Mouse (Mus musculus): ENCODE measurements around the gene Ndufaf4. TPM values are rescaled to one million over a fixed set of nuclear protein-coding genes. Genes with fewer than 3 reads are reported as not detected.

The Ndufaf4 gene
- polyA plus RNA-seq, 1 experiment from 2014 or later, result 65.2 TPM

DNA sequence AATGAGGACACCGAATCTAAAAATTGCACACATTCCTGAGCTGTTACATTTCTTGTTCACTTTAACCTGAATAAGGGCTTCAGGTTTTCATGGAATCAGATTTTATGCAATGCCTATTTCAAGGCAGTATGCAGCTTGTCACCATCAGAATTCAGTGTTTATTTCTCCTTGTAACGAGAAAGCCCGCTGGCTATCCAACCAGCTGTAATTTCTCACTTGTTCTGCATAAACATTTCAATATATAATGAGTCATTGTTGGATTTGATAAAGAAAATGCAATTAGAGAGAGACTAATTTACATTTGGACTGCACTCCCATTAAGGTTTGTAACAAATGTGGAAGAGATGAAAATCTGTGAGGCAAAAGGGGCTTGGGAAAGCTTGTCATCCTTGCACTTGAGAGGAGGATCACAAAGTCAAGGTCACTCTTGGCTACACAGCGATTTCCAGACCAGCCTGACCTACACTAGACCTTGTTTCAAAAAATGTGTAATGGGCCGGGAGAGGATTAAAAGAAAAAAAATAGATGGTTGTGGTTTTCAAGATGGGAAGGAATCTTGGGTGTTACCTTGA, 22.2 kb downstream of the Ndufaf4 start:
- no peaks in the 10 kb centered on the region for H3K9me3 ChIP-seq
- H3K27me3 ChIP-seq (ENCODE audit: poor library complexity, severe bottlenecking), result no peaks in the 10 kb centered on the region
- H3K4me1 ChIP-seq, result peaks cover 4% of the 10 kb centered on the region; the same call in 1 of the 2 replicates
- H3K27ac ChIP-seq, result no peak overlapping the region
- no peak overlapping the region for H3K4me3 ChIP-seq
- WGBS, result 85% methylated on average over 5 of the region's 5 CpGs
- DNase-seq (ENCODE audit: extremely low spot score, low spot score), result no peak
- H3K36me3 ChIP-seq (replicated peaks), result no peaks in the 10 kb centered on the region

DNA sequence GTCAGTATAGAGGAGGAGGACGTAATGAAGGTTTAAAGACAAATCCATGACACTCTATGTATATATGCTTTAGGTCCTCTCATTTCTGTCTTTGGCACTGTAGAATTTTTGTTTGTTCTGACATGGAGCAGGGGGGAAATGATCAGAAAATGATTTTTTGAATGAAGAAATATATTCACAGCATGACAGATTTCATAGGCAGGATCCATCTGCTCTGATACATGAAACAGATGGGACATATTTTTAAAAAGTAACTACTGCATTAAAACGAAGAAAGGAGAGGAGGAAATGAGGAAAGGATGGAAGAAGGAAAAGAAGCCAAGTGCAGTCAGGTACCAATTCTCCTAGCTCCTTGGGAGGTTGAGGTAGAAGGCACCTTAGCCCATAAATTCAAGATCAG, 26.8 kb downstream of the Ndufaf4 start:
- H3K27ac ChIP-seq, result no peak overlapping the region
- H3K4me3 ChIP-seq, result no peak overlapping the region
- H3K27me3 ChIP-seq (ENCODE audit: poor library complexity, severe bottlenecking), result no peaks in the 10 kb centered on the region
- no peaks in the 10 kb centered on the region for H3K9me3 ChIP-seq
- no peak for DNase-seq (ENCODE audit: extremely low spot score, low spot score)
- no peaks in the 10 kb centered on the region for H3K36me3 ChIP-seq (replicated peaks)
- WGBS, result 81% methylated on average over 2 of the region's 2 CpGs
- H3K4me1 ChIP-seq, result no peaks in the 10 kb centered on the region

DNA sequence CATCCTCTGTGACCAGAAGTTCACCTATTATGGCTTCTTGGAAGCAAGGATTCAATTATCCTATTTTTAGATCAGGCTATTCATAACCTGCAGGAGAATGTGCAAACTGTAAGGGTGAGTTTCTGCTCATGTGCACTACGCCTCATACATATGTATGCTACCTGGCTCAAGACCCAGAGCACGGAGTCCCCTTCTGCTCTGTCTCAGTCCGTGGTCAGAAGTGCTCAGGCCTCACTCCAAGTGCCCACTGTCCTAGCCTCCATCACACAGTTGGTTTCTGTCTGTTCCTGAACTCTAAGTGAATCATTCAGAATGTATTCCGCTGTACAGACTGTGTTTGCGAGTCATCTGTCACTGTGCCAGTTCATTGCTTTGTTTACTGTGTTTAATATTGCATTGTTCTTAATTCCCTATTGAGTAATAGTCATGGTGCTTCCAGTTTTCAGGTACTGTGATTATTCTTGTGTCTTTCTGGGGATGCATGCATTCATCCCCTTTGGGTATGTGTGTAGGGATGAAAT, 30.4 kb downstream of the Ndufaf4 start:
- Histone ChIP-seq H3K27ac (no peak overlapping the region), H3K4me3 (no peak overlapping the region), H3K4me1 (no peaks in the 10 kb centered on the region), H3K9me3 (no peaks in the 10 kb centered on the region), H3K27me3 (ENCODE audit: poor library complexity, severe bottlenecking) (no peaks in the 10 kb centered on the region), H3K36me3 (replicated peaks) (no peaks in the 10 kb centered on the region)
- whole genome bisulfite sequencing, result 87% methylated on average over 5 of the region's 5 CpGs
- no peak for DNase-seq (ENCODE audit: extremely low spot score, low spot score)

DNA sequence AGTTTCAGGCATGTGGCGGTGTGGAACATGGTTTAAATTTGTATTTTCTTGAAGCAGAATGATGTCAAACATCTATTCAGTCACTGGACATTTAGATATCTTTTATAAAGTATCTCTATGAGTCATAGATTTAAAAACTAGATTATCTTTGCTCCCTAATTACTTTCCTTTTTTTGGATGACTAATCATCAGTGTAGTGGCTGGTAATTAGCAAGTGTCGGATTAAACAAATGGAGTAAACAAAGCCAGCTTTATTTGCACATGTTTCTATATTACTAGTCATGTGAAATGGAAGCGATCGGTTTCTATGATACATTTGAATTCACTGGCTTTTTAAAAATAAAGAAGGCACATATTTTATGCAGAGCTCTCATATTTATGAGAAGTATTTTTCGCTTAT, 31.0 kb downstream of the Ndufaf4 start:
- no peaks in the 10 kb centered on the region for H3K27me3 ChIP-seq (ENCODE audit: poor library complexity, severe bottlenecking)
- H3K4me1 ChIP-seq, result no peaks in the 10 kb centered on the region
- H3K27ac ChIP-seq, result no peak overlapping the region
- H3K4me3 ChIP-seq, result no peak overlapping the region
- H3K36me3 ChIP-seq (replicated peaks), result no peaks in the 10 kb centered on the region
- WGBS, result 86% methylated on average over 5 of the region's 5 CpGs
- no peak for DNase-seq (ENCODE audit: extremely low spot score, low spot score)
- no peaks in the 10 kb centered on the region for H3K9me3 ChIP-seq

DNA sequence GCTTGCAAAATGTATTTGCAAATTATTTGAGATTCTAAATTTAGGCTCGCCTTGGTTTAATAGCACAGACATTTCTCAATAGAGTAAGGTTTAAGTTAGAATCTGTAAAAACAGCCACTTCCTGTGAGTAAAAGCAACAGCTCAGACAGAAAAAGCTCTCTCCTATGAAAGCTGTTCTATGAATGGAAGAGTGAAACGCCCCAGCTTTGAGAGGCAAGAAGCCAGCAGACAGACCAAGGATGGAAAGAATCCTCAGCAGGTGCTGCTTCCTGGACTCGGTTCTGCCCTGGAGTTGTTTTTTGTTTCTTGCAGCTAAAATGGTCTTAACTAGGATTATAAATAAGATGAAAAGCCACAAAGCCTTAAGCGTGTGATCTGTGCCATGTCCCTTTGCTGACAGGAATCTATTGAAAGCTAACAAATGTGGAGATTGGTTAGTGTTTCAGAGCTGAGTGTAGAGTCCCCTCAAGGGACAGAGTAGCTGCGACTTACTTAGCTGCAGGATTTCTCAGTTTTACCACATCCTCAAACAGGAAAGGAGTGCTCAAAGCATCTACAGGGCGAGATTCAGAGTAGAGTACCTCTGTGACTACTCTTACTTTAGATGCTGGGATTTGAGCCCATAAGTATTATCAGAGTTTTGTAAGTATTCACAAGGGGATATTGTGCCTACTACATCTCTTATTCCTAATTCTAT, 45.0 kb downstream of the Ndufaf4 start:
- no peaks in the 10 kb centered on the region for H3K36me3 ChIP-seq (replicated peaks)
- WGBS, result 49% methylated on average over 6 of the region's 6 CpGs
- H3K9me3 ChIP-seq, result no peaks in the 10 kb centered on the region
- H3K27ac ChIP-seq, result no peak overlapping the region
- H3K27me3 ChIP-seq (ENCODE audit: poor library complexity, severe bottlenecking), result no peaks in the 10 kb centered on the region
- peaks cover 5% of the 10 kb centered on the region; the same call in 1 of the 2 replicates for H3K4me1 ChIP-seq
- DNase-seq (ENCODE audit: extremely low spot score, low spot score), result no peak
- H3K4me3 ChIP-seq, result no peak overlapping the region

Other genes starting within 250 kb of the Ndufaf4 start
- gene Klhl32, start 47.0 kb upstream of the Ndufaf4 start, polyA plus RNA-seq (2016; fragmentation: Nextera tagmentation; extraction: Ambion mirVana), result 3.7 and 3.8 TPM in 2 replicates
- gene Gpr63, start 68.3 kb downstream of the Ndufaf4 start, polyA plus RNA-seq (2016; fragmentation: Nextera tagmentation; extraction: Ambion mirVana), result 1.7 and 2.2 TPM in 2 replicates

Data from forebrain, embryonic 10.5 days (tissue).